Mouse (Mus musculus): Measurements from ENCODE around the gene Alk. TPM values are rescaled to one million over a fixed set of nuclear protein-coding genes. Genes with fewer than 3 reads are reported as not detected.

The Alk gene
- polyA plus RNA-seq, 1 experiment: not detected

DNA sequence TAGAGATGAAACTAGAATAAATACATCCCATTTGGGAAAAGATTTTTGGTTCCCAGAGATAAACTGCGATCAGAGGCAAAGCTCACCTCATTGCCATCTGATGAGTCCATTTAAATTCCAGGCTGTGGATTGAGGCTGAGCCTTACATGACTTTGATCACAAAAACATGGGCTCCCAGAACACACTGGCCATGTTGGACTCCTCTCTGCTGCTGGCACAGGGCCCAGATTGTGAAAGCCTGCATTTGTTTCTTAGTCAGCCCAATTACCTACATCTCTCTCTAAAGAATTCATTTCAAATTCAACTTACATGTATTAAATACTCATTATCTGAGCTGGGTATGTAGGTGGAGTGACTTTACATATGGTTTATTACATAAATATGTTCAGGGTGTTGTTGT, 367.1 kb downstream of the Alk start:
- H3K4me3 ChIP-seq (ENCODE audit: insufficient read depth, low read depth, low read length): no peak overlapping the region
- no peak overlapping the region for H3K27ac ChIP-seq (ENCODE audit: insufficient read depth, low read depth, low read length)
- WGBS: 69% methylated on average over 1 of the region's 1 CpGs
- no peaks in the 10 kb centered on the region for H3K4me1 ChIP-seq (ENCODE audit: control insufficient read depth, insufficient read depth, low read length)
- no peak for TF ChIP-seq POLR2A (IDR thresholded peaks at IDR 0.05; ENCODE audit: insufficient read depth, low read depth, low read length)
- TF ChIP-seq CTCF (IDR thresholded peaks at IDR 0.05; ENCODE audit: insufficient read depth, low read depth, low read length): no peak

DNA sequence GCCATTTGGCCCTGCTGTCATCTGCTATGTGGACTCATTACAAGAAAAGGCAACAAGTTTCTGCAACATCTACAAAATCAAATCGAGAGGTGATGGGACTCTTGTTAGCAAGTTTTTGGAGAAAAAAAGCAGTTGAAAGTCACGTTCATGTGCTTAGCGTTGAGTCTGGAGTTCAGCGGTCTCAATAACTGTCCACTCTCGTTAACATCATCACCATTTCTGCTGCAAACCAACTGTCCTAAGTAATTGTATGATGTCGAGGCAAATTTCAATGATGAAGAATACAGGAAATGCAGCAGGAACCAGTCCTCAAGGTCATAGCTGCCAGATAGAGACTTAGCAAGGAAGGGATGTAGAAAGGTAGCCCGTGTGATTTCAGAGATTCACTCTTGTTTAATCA, 373.5 kb downstream of the Alk start:
- Histone ChIP-seq H3K4me3 (ENCODE audit: insufficient read depth, low read depth, low read length) (no peak overlapping the region), H3K4me1 (ENCODE audit: control insufficient read depth, insufficient read depth, low read length) (no peaks in the 10 kb centered on the region), H3K27ac (ENCODE audit: insufficient read depth, low read depth, low read length) (no peak overlapping the region)
- WGBS: 94% methylated on average over 7 of the region's 7 CpGs
- TF ChIP-seq POLR2A (IDR thresholded peaks at IDR 0.05; ENCODE audit: insufficient read depth, low read depth, low read length): no peak
- no peak for TF ChIP-seq CTCF (IDR thresholded peaks at IDR 0.05; ENCODE audit: insufficient read depth, low read depth, low read length)

GRCm38 (mm10) chr17:72218816-72219215, 385.6 kb downstream of the Alk start:
- H3K27ac ChIP-seq (ENCODE audit: insufficient read depth, low read depth, low read length): no peak overlapping the region
- 94% methylated on average over 3 of the region's 3 CpGs for WGBS
- H3K4me1 ChIP-seq (ENCODE audit: control insufficient read depth, insufficient read depth, low read length): no peaks in the 10 kb centered on the region
- TF ChIP-seq POLR2A (IDR thresholded peaks at IDR 0.05; ENCODE audit: insufficient read depth, low read depth, low read length): no peak
- no peak for TF ChIP-seq CTCF (IDR thresholded peaks at IDR 0.05; ENCODE audit: insufficient read depth, low read depth, low read length)
- no peak overlapping the region for H3K4me3 ChIP-seq (ENCODE audit: insufficient read depth, low read depth, low read length)

DNA sequence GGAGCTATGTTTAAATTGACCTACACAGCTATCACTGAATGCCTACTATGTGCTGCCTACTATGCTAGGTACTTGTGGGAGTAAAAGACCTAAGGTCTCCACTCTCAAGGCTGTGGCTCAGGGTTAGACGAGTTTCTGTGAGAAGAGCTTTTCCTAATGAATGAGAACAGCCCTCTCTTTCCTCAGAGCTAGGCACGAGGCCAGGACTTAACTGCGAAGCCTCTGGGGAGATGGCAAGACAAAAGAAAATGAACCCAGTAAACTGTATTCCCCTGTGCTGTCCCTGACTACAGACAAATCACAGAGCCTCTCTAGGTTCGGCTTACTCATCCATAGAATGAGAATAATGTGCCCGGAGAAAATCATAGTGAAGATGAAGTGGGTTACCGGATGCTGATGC, 406.9 kb downstream of the Alk start:
- WGBS: 45% methylated on average over 6 of the region's 6 CpGs

GRCm38 (mm10) chr17:72194976-72195650, 409.3 kb downstream of the Alk start:
- no peak overlapping the region for H3K4me3 ChIP-seq (ENCODE audit: insufficient read depth, low read depth, low read length)
- 0 out of 2 replicates have a peak, but pooled peaks cover 4% of the 10 kb centered on the region for H3K4me1 ChIP-seq (ENCODE audit: control insufficient read depth, insufficient read depth, low read length)
- TF ChIP-seq POLR2A (IDR thresholded peaks at IDR 0.05; ENCODE audit: insufficient read depth, low read depth, low read length): no peak
- H3K27ac ChIP-seq (ENCODE audit: insufficient read depth, low read depth, low read length): no peak overlapping the region
- 40% methylated on average over 12 of the region's 12 CpGs for WGBS

More for the DNA sequence above, 406.9 kb downstream of the Alk start:
- H3K4me3 ChIP-seq (ENCODE audit: insufficient read depth, low read depth, low read length): no peak overlapping the region
- TF ChIP-seq CTCF (IDR thresholded peaks at IDR 0.05; ENCODE audit: insufficient read depth, low read depth, low read length) (no peak), POLR2A (IDR thresholded peaks at IDR 0.05; ENCODE audit: insufficient read depth, low read depth, low read length) (no peak)
- H3K4me1 ChIP-seq (ENCODE audit: control insufficient read depth, insufficient read depth, low read length): 0 out of 2 replicates have a peak, but pooled peaks cover 4% of the 10 kb centered on the region
- H3K27ac ChIP-seq (ENCODE audit: insufficient read depth, low read depth, low read length): no peak overlapping the region

DNA sequence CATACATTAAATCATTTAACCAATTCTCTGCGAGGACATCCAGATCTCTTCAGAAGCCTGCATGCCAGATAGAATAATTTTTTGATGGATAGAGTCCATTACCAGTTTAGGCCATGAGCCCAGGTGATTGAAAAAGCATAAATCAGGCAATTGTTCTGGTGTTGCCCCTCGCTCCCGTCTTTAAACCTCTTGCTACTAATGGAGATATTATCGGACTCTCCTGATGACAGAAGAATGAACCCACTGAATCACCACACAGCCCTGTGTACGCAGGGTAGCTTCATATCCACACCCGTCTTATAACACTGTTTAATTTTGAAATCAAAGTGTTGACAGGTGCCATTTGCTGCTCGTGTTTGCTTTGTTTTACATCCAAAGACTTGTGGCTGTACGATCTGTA, 413.9 kb downstream of the Alk start:
- 92% methylated on average over 8 of the region's 8 CpGs for WGBS

DNA sequence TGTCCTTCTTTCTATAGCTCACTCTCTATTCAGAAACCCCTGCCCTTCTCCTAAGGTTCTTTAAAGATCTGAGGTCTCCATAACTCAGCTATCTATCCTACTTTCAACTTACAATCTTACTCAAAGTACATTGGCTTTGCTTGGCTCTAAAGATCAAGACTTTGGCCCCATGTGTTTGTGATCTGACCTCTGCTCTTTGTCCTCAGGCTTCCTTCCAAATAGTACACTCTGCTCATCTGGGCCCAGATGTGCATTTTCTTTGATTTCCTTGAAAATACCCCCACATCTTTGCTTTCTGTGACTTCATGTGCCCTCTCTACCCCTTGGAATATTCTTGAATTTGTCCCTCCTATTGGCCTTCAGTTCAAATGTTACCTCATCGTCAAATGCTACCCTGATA, 417.4 kb downstream of the Alk start:
- TF ChIP-seq CTCF (IDR thresholded peaks at IDR 0.05; ENCODE audit: insufficient read depth, low read depth, low read length) (no peak), POLR2A (IDR thresholded peaks at IDR 0.05; ENCODE audit: insufficient read depth, low read depth, low read length) (no peak)
- no peak overlapping the region for H3K27ac ChIP-seq (ENCODE audit: insufficient read depth, low read depth, low read length)
- WGBS: 95% methylated on average over 1 of the region's 1 CpGs
- H3K4me3 ChIP-seq (ENCODE audit: insufficient read depth, low read depth, low read length): no peak overlapping the region
- no peaks in the 10 kb centered on the region for H3K4me1 ChIP-seq (ENCODE audit: control insufficient read depth, insufficient read depth, low read length)

More for the DNA sequence above, 413.9 kb downstream of the Alk start:
- H3K27ac ChIP-seq (ENCODE audit: insufficient read depth, low read depth, low read length): no peak overlapping the region
- TF ChIP-seq CTCF (IDR thresholded peaks at IDR 0.05; ENCODE audit: insufficient read depth, low read depth, low read length): no peak
- TF ChIP-seq POLR2A (IDR thresholded peaks at IDR 0.05; ENCODE audit: insufficient read depth, low read depth, low read length): no peak
- 0 out of 2 replicates have a peak, but pooled peaks cover 4% of the 10 kb centered on the region for H3K4me1 ChIP-seq (ENCODE audit: control insufficient read depth, insufficient read depth, low read length)
- H3K4me3 ChIP-seq (ENCODE audit: insufficient read depth, low read depth, low read length): no peak overlapping the region

GRCm38 (mm10) chr17:72182414-72182813, 422.0 kb downstream of the Alk start:
- 80% methylated on average over 2 of the region's 2 CpGs for whole genome bisulfite sequencing
- Histone ChIP-seq H3K4me3 (ENCODE audit: insufficient read depth, low read depth, low read length) (no peak overlapping the region), H3K27ac (ENCODE audit: insufficient read depth, low read depth, low read length) (no peak overlapping the region), H3K4me1 (ENCODE audit: control insufficient read depth, insufficient read depth, low read length) (no peaks in the 10 kb centered on the region)
- no peak for TF ChIP-seq CTCF (IDR thresholded peaks at IDR 0.05; ENCODE audit: insufficient read depth, low read depth, low read length)
- TF ChIP-seq POLR2A (IDR thresholded peaks at IDR 0.05; ENCODE audit: insufficient read depth, low read depth, low read length): no peak

- H3K27ac ChIP-seq (ENCODE audit: insufficient read depth, low read depth, low read length): no peak overlapping the region
- no peak for TF ChIP-seq CTCF (IDR thresholded peaks at IDR 0.05; ENCODE audit: insufficient read depth, low read depth, low read length)
- TF ChIP-seq POLR2A (IDR thresholded peaks at IDR 0.05; ENCODE audit: insufficient read depth, low read depth, low read length): no peak
- no peaks in the 10 kb centered on the region for H3K4me1 ChIP-seq (ENCODE audit: control insufficient read depth, insufficient read depth, low read length)
- H3K4me3 ChIP-seq (ENCODE audit: insufficient read depth, low read depth, low read length): no peak overlapping the region
- WGBS: 95% methylated on average over 9 of the region's 9 CpGs
Observed at GRCm38 (mm10) chr17:72180200-72180599, 424.2 kb downstream of the Alk start.
